Mouse (Mus musculus): ENCODE measurements around the gene Rmi2.

Gene Rmi2

DNA sequence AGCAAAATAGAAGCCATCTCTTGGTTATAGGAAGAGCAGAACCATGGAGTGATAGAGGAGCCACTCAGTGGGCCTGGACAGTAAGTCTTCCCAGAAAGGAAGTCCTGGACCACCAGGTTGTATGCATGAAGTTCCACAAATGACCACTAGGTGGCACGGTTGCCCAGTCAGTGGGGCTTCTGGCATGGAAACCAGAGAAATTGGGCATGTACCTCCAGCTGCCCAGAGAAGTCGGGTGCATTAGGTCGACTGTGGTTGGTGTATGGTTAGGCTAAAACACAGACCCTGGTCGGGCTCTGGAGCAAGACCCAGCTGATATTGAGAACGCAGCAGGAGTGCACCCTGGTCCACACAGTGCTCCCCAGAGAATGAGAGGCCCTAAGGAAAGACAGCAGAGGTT is 38.8 kb downstream of the Rmi2 start:
- no peak for TF ChIP-seq GATA4 (IDR thresholded peaks at IDR 0.05; ENCODE audit: insufficient replicate concordance, low read length)

DNA sequence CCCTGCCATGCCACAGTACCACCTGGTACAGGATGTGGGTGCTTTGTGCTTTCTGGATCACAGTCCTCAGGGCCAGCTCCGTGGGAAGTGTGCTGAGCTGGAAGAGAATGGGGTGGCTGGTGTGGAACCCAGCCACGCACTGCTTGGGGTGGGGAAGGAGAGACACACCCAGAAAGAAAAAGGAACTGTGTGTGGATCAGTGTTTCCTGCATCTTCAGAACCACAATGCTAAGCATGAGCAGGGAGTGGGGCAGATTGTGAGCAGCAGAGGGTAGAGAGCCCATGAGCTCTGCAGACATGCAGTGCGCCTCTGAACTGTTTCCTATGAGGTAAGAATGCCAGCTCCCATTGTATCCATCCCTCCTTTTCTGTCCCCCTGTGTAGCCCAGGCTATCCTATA is 43.4 kb downstream of the Rmi2 start:
- no peak for TF ChIP-seq GATA4 (IDR thresholded peaks at IDR 0.05; ENCODE audit: insufficient replicate concordance, low read length)

DNA sequence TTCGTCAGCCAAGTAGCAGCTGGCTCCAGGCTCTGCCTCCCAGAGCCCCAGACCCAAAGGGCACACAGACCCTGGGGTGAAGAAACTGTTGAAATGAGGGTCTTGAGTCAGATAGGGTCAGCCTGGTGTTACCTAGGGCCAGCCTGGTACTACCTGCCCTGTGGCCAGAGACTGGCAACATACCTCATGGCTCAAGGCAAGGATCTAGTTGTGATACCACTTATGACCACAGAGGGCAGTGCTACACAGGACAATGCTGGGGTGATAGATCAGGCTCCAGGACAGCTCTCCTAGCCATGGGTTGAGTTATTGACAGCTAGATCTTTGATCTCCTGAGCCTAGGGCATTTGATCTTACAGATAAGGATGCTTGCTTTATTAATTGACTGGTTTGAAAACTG is 44.6 kb downstream of the Rmi2 start:
- TF ChIP-seq GATA4 (IDR thresholded peaks at IDR 0.05; ENCODE audit: insufficient replicate concordance, low read length) = no peak; the same call in 1 of the 2 replicates

DNA sequence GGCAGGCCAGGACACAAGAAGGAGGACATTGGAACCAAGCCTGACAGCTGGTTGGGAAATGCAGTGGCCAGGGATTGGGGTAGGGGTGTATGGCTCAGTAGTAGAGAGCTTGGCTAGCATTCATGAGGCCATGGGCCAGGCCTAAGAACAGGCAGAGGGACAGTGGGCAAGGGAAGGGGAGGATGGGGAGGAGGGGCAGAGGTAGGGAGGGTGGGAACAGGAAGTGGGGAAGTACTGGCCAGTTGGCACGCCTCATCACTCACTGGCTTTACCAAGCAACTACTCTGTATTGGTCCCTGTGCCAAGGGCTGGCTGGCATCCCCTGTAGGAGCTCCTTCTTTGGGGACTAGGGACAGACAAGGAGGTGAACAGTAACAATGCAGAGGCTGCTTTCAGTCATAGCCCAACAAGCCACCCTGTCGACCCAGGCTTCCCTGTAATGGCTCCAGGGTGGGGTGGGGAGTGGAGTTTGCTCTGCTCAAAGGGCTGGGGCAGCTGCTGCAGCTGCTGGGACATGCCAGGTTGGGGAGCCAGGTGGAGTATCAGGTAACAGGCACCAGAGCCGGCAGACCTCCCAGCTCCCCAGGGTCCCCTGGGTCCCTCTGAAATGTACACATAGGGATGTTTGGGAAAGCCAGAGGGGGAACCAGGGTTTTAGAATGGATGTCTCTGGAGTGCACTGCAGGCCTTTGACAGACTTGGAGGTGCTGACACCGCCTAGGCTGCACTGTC is 46.5 kb downstream of the Rmi2 start:
- TF ChIP-seq GATA4 (IDR thresholded peaks at IDR 0.05; ENCODE audit: insufficient replicate concordance, low read length) = no peak

DNA sequence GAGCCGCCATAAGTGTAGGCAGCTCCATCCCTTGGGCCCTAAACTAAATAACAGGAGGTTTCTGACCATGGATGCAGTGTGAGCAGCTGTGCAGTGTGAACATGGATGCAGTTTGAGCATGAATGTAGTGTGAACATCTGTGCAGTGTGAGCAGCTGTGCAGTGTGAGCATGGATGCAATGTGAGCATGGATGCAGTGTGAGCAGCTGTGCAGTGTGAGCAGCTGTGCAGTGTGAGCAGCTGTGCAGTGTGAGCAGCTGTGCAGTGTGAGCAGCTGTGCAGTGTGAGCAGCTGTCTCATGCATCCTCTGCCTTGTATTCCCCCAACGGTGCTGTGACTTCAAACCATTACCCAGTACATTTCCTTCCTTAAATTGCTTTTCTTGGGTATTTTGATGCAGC is 52.6 kb downstream of the Rmi2 start:
- no peak for TF ChIP-seq GATA4 (IDR thresholded peaks at IDR 0.05; ENCODE audit: insufficient replicate concordance, low read length)

DNA sequence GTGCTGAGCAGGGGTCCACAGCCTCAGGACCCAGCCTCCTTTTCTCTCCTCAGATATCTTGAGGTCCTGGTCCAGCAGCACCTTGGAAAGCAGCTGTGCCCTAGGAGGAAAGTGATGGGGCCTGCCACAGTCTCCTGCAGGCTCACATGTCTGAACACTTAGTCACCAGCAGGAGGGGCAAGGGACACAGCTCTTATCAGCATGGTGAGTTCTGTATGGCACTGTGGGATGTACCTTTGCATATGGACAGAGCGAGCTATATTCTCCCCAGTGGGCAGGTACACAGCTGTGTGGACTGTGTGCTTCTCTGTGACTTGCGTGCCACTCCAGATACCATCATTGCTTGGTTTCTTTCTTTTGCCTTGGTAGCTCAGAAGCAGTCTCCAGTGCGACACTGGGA is 55.5 kb downstream of the Rmi2 start:
- TF ChIP-seq GATA4 (IDR thresholded peaks at IDR 0.05; ENCODE audit: insufficient replicate concordance, low read length) = no peak

DNA sequence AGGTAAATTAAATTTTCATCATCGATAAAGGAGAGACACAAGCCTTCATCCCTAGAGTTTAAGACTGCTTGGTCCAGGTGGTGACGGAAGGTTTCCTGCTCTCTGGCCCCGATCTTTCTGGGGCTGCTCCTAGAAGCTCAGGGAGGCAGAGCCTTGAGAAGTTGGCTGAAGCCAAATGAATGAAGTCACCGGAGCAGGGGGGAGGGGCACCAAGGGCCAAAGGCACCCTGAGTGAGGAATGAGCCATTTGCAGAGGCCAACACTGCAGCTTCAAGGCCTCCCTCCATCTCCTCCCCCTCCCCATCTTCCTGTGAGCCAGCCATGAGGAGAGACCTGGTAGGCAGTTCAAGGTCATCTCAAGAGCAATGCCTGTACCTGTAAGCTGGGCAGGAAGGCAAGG is 58.3 kb downstream of the Rmi2 start:
- TF ChIP-seq GATA4 (IDR thresholded peaks at IDR 0.05; ENCODE audit: insufficient replicate concordance, low read length) = no peak

DNA sequence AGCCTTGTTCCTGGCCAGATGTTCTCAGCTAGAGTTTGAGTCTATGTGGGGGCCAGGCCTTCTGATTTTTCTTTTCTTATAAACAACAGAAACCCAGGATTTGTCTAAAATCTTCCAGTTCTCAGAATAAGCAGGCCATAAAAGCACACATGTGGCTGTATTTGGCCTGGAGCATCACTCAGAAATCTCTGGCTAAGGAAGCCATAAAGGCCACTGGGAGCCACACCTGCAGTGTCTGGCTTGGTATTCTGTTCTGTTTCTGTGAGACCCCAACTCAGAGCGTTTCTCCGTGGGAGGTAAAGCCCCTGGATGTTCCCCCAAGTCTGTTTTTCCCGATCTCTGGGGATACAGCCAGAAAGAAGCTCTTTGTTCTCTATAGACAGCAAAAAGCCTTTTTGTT is 61.0 kb downstream of the Rmi2 start:
- no peak for TF ChIP-seq GATA4 (IDR thresholded peaks at IDR 0.05; ENCODE audit: insufficient replicate concordance, low read length)

DNA sequence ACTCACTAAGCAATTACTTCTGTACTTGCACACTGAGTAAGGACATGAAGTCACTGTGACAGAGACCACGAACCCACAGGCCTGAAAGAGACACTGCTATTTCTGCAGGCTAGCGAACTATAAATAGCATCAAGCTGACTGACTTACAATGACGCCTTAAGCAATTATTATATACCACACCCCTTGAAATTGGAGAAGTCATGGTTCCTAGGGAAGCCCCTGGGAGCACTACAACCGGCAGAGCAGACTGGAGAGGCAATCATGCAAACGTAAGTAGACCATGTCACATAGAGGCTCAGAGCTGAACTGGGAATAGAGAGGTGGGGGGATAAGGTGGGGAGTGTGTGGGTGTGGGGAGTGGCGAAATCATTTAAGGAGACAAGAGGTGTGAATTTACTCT is 62.5 kb downstream of the Rmi2 start:
- no peak for TF ChIP-seq GATA4 (IDR thresholded peaks at IDR 0.05; ENCODE audit: insufficient replicate concordance, low read length)

DNA sequence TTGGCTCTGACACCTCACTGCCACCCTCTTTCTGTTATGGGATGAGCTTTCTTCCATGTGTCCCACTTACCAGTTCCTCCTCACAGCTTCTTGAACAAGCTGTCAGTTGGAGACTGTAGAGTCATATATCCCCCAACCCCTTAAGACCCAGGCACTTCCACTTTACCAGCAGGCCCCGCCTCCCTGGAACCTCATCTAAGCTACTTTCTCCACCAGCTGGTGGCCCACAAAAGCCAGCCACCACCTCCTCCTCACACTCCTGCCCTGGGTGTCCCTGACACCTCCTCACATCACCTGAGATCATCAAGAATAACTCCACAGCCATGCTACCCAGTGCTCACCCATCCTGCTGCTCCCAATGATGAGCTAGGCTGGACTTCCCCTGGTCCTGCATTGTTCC is 65.9 kb downstream of the Rmi2 start:
- no peak for TF ChIP-seq GATA4 (IDR thresholded peaks at IDR 0.05; ENCODE audit: insufficient replicate concordance, low read length)

DNA sequence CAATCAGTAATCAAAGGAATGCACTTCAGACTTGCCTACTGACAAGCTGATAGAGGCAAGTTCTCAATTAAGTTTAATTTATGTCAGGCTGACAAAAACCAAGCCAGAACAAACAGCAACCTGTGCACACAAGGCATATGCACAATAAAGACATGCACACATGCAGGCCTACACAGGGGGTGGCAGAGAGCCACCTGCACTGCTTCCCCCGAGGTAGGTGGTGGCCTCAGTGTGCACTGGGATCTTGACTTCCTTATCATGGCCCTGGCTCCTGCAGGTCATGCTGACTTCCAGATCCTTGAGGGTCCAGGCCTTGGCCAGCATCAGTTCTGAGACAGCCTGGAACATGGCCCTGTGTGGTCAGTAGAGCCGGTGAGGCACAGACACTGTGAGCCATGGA is 67.1 kb downstream of the Rmi2 start:
- no peak for TF ChIP-seq GATA4 (IDR thresholded peaks at IDR 0.05; ENCODE audit: insufficient replicate concordance, low read length)

DNA sequence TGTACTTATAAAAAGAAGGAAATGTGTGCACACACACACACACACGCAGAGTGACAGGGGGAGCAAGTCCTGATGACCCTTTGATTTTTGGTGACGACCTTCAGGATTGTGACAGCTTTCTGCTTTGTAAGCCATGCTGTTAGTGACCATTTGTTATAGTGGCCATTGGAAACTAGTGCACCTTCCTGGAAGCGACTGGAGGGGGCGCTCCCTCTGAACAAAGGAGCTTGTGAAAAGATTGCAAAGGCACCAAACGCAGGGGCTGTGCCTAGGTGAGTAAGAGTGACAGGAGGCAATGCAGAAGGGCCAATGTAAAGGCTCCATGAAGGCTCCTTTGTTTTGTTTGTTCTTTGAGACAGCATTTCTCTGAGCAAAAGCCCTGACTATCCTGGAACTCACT is 68.0 kb downstream of the Rmi2 start:
- no peak for TF ChIP-seq GATA4 (IDR thresholded peaks at IDR 0.05; ENCODE audit: insufficient replicate concordance, low read length)

DNA sequence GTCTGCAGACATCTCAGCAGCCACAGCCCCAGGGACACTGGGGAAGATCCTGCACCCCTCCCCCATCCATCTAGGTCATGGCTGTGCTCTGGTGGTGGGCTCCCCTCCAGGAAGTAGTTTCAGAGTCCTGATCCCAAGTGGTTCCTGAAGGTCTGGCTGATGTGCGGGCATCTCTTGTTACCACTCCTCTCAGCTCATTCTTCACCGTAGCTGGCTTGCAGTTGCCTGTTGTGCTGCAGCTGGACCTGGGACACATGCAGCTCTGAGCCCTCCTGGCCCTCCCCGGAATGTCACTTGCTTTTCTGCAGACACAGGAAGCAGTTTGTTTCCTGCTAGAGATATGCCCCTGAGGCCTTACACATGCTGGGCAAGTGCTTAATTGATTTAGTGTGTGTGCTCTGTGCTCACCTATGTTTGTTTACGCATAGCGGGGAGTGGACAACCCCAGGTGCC is 70.8 kb downstream of the Rmi2 start:
- TF ChIP-seq GATA4 (IDR thresholded peaks at IDR 0.05; ENCODE audit: insufficient replicate concordance, low read length) = no peak

DNA sequence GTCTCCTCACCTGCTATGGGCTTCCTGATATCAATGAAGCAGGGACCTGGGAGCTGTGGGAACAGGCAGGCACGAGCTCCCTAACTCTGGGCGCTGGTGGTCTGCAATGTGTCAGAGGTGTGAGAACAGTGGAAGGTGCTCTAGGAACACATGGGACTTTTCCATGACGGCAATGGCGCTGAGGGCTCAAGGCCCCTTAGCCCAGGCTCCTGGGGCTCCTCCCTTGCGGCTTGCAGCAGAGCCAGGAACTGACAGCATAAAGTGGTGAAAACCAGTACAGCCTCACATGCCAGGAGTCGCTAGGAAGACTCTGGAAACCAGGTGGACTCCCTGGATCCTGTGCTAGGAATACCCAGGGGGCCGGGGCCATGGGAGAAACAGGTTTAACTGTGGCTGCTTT is 75.7 kb downstream of the Rmi2 start:
- TF ChIP-seq GATA4 (IDR thresholded peaks at IDR 0.05; ENCODE audit: insufficient replicate concordance, low read length) = no peak

DNA sequence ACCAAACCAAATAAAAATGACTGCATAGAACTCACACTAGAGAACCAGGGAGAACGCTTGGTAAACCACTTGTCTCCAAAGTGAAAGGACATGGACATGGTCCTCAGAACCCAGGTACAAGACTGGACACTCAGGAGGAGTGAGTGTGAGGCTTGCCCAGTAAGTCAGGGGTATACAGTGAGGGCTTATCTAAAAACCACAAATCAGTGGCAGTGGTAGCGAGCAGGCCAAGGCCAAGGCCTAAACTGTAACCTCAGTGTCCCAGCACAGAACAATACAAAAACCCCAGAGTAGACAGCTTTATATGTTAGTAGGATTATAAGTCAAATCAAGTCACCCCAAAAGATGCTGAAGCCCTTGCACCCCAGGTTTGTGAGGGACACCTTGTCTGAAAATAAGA is 76.2 kb downstream of the Rmi2 start:
- TF ChIP-seq GATA4 (IDR thresholded peaks at IDR 0.05; ENCODE audit: insufficient replicate concordance, low read length) = no peak

DNA sequence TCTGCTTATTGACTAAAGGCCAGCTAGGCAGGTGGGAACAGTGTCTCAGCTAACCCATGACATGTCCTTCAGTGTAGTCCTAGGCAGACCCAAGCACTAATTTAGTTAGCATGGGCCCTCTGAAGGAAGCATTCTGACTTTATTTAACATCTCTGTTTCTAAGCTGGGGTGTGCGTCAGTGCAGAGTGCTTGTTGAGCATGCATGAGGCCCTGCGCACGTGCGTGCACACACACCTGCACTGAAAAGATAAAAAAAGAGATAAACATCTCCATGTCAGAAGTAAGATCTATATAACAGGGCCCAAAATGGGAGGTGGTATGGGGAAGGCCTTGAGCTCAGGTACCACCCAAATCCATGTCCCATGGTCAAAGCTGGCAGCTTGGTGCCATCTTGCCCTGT is 80.2 kb downstream of the Rmi2 start:
- TF ChIP-seq GATA4 (IDR thresholded peaks at IDR 0.05; ENCODE audit: insufficient replicate concordance, low read length) = no peak

DNA sequence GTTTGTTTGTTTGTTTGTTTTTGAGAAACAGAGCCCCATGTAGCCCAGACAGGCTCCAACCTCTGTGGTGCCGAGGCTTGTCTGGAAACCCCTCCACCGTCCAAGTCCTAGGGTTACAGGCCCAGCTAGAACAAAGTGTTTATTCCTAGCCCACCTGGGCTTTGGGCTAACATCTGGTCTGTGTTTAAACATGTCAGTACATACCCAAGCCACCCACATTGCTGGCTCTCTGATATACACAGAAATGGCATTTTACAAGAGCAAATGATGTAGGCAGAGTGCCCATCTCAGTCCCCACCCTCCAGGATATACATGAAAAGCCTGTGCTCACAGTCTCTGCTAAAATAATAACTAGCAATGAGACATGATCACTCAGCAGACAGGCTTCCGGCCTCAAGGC is 81.4 kb downstream of the Rmi2 start:
- no peak for TF ChIP-seq GATA4 (IDR thresholded peaks at IDR 0.05; ENCODE audit: insufficient replicate concordance, low read length)
